Mouse (Mus musculus) embryonic fibroblast, embryonic 13.5 days (primary cell): ENCODE data around the gene Adamts15.

Source experiments
- CTCF ChIP-seq: IDR thresholded peaks from 2 replicates; pipeline ENCODE4 v1.5.1; 2011; ENCODE audit warnings: mild to moderate bottlenecking, control low read depth, low read length, moderate library complexity, borderline replicate concordance; ENCODE audit not compliant: insufficient read depth
- POLR2A ChIP-seq: IDR thresholded peaks from 2 replicates; pipeline ENCODE4 v1.6.1; 2011; ENCODE audit warnings: low read depth, mild to moderate bottlenecking, control low read depth, low read length, moderate library complexity

- no peak for TF ChIP-seq POLR2A
- no peak for TF ChIP-seq CTCF
These were observed 12.6 kb upstream of the Adamts15 start for GRCm38 (mm10) chr9:30934827-30935226.
